Mouse (Mus musculus): ENCODE results near the gene Ccdc162.

DNA sequence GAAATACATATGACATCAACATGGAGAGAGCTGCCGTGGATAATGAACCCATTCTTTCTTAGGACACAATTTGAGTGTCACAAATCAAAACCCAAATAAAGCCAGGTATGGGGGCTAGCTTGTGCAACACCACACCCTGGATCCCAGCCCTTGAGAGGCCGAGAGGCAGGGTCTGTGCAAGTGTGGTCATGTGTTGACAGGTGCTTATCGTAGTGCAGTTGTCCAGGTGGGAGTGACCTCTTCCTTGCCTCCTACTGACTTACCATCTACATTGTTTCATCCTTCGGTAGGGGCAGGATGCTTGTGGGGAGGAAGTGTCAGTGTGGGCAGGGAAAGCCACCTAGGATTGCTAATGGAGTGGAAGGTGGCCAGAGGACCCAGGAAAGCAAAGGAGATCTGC, 115.1 kb downstream of the Ccdc162 start:
- TF ChIP-seq POLR2A (IDR thresholded peaks at IDR 0.05; ENCODE audit: borderline replicate concordance, low read depth, low read length) (no peak), CTCF (IDR thresholded peaks at IDR 0.05; ENCODE audit: low read depth, low read length) (no peak)

All from bone marrow macrophage, adult 2 months (primary cell).